Mouse (Mus musculus): ENCODE measurements around the gene Armh3. TPM values are rescaled to one million over a fixed set of nuclear protein-coding genes. Genes with fewer than 3 reads are reported as not detected.

Gene Armh3
- polyA plus RNA-seq, 1 experiment: 5.7 TPM

GRCm38 (mm10) chr19:45903861-45904260, 94.4 kb downstream of the Armh3 start:
- Histone ChIP-seq H3K4me3 (ENCODE audit: control insufficient read depth, low read depth, low read length) (no peak overlapping the region), H3K27ac (ENCODE audit: control insufficient read depth, insufficient read depth, low read depth, low read length) (no peak overlapping the region), H3K36me3 (ENCODE audit: control insufficient read depth, insufficient read depth, low read length) (no peaks in the 10 kb centered on the region), H3K27me3 (ENCODE audit: control insufficient read depth, insufficient read depth, low read length) (no peaks in the 10 kb centered on the region), H3K4me1 (ENCODE audit: control insufficient read depth, insufficient read depth, low read length) (no peaks in the 10 kb centered on the region)
- TF ChIP-seq POLR2A (IDR thresholded peaks at IDR 0.05; ENCODE audit: control insufficient read depth, low read depth, low read length) (no peak), CTCF (IDR thresholded peaks at IDR 0.05; ENCODE audit: control insufficient read depth, insufficient read depth, insufficient replicate concordance, low read depth, low read length) (no peak)

- H3K36me3 ChIP-seq (ENCODE audit: control insufficient read depth, insufficient read depth, low read length): no peaks in the 10 kb centered on the region
- H3K27me3 ChIP-seq (ENCODE audit: control insufficient read depth, insufficient read depth, low read length): no peaks in the 10 kb centered on the region
- H3K4me1 ChIP-seq (ENCODE audit: control insufficient read depth, insufficient read depth, low read length): no peaks in the 10 kb centered on the region
- H3K4me3 ChIP-seq (ENCODE audit: control insufficient read depth, low read depth, low read length): no peak overlapping the region
- no peak overlapping the region for H3K27ac ChIP-seq (ENCODE audit: control insufficient read depth, insufficient read depth, low read depth, low read length)
- TF ChIP-seq POLR2A (IDR thresholded peaks at IDR 0.05; ENCODE audit: control insufficient read depth, low read depth, low read length) (no peak), CTCF (IDR thresholded peaks at IDR 0.05; ENCODE audit: control insufficient read depth, insufficient read depth, insufficient replicate concordance, low read depth, low read length) (no peak)
Observed at GRCm38 (mm10) chr19:45902390-45903035, 95.8 kb downstream of the Armh3 start.

GRCm38 (mm10) chr19:45900836-45901235, 97.5 kb downstream of the Armh3 start:
- no peaks in the 10 kb centered on the region for H3K27me3 ChIP-seq (ENCODE audit: control insufficient read depth, insufficient read depth, low read length)
- TF ChIP-seq CTCF (IDR thresholded peaks at IDR 0.05; ENCODE audit: control insufficient read depth, insufficient read depth, insufficient replicate concordance, low read depth, low read length): no peak
- no peak for TF ChIP-seq POLR2A (IDR thresholded peaks at IDR 0.05; ENCODE audit: control insufficient read depth, low read depth, low read length)
- no peak overlapping the region for H3K27ac ChIP-seq (ENCODE audit: control insufficient read depth, insufficient read depth, low read depth, low read length)
- no peaks in the 10 kb centered on the region for H3K36me3 ChIP-seq (ENCODE audit: control insufficient read depth, insufficient read depth, low read length)
- H3K4me1 ChIP-seq (ENCODE audit: control insufficient read depth, insufficient read depth, low read length): no peaks in the 10 kb centered on the region
- no peak overlapping the region for H3K4me3 ChIP-seq (ENCODE audit: control insufficient read depth, low read depth, low read length)

GRCm38 (mm10) chr19:45895726-45896125, 102.6 kb downstream of the Armh3 start:
- TF ChIP-seq POLR2A (IDR thresholded peaks at IDR 0.05; ENCODE audit: control insufficient read depth, low read depth, low read length) (no peak), CTCF (IDR thresholded peaks at IDR 0.05; ENCODE audit: control insufficient read depth, insufficient read depth, insufficient replicate concordance, low read depth, low read length) (no peak)
- H3K4me3 ChIP-seq (ENCODE audit: control insufficient read depth, low read depth, low read length): no peak overlapping the region
- H3K36me3 ChIP-seq (ENCODE audit: control insufficient read depth, insufficient read depth, low read length): no peaks in the 10 kb centered on the region
- H3K27ac ChIP-seq (ENCODE audit: control insufficient read depth, insufficient read depth, low read depth, low read length): no peak overlapping the region
- no peaks in the 10 kb centered on the region for H3K27me3 ChIP-seq (ENCODE audit: control insufficient read depth, insufficient read depth, low read length)
- H3K4me1 ChIP-seq (ENCODE audit: control insufficient read depth, insufficient read depth, low read length): no peaks in the 10 kb centered on the region

GRCm38 (mm10) chr19:45882056-45882455, 116.2 kb downstream of the Armh3 start:
- H3K36me3 ChIP-seq (ENCODE audit: control insufficient read depth, insufficient read depth, low read length): no peaks in the 10 kb centered on the region
- no peak overlapping the region for H3K27ac ChIP-seq (ENCODE audit: control insufficient read depth, insufficient read depth, low read depth, low read length)
- TF ChIP-seq POLR2A (IDR thresholded peaks at IDR 0.05; ENCODE audit: control insufficient read depth, low read depth, low read length): no peak
- TF ChIP-seq CTCF (IDR thresholded peaks at IDR 0.05; ENCODE audit: control insufficient read depth, insufficient read depth, insufficient replicate concordance, low read depth, low read length): no peak
- H3K4me3 ChIP-seq (ENCODE audit: control insufficient read depth, low read depth, low read length): no peak overlapping the region
- H3K27me3 ChIP-seq (ENCODE audit: control insufficient read depth, insufficient read depth, low read length): no peaks in the 10 kb centered on the region
- H3K4me1 ChIP-seq (ENCODE audit: control insufficient read depth, insufficient read depth, low read length): no peaks in the 10 kb centered on the region

GRCm38 (mm10) chr19:45873320-45873719, 125.0 kb downstream of the Armh3 start:
- no peak overlapping the region for H3K4me3 ChIP-seq (ENCODE audit: control insufficient read depth, low read depth, low read length)
- H3K27ac ChIP-seq (ENCODE audit: control insufficient read depth, insufficient read depth, low read depth, low read length): no peak overlapping the region
- no peaks in the 10 kb centered on the region for H3K36me3 ChIP-seq (ENCODE audit: control insufficient read depth, insufficient read depth, low read length)
- no peaks in the 10 kb centered on the region for H3K27me3 ChIP-seq (ENCODE audit: control insufficient read depth, insufficient read depth, low read length)
- no peak for TF ChIP-seq POLR2A (IDR thresholded peaks at IDR 0.05; ENCODE audit: control insufficient read depth, low read depth, low read length)
- TF ChIP-seq CTCF (IDR thresholded peaks at IDR 0.05; ENCODE audit: control insufficient read depth, insufficient read depth, insufficient replicate concordance, low read depth, low read length): no peak
- no peaks in the 10 kb centered on the region for H3K4me1 ChIP-seq (ENCODE audit: control insufficient read depth, insufficient read depth, low read length)

GRCm38 (mm10) chr19:45855284-45855920, 142.9 kb downstream of the Armh3 start:
- TF ChIP-seq POLR2A (IDR thresholded peaks at IDR 0.05; ENCODE audit: control insufficient read depth, low read depth, low read length) (no peak), CTCF (IDR thresholded peaks at IDR 0.05; ENCODE audit: control insufficient read depth, insufficient read depth, insufficient replicate concordance, low read depth, low read length) (no peak)

More at GRCm38 (mm10) chr19:45855284-45855920, 142.9 kb downstream of the Armh3 start:
- no peaks in the 10 kb centered on the region for H3K36me3 ChIP-seq (ENCODE audit: control insufficient read depth, insufficient read depth, low read length)
- no peaks in the 10 kb centered on the region for H3K27me3 ChIP-seq (ENCODE audit: control insufficient read depth, insufficient read depth, low read length)
- no peaks in the 10 kb centered on the region for H3K4me1 ChIP-seq (ENCODE audit: control insufficient read depth, insufficient read depth, low read length)
- no peak overlapping the region for H3K27ac ChIP-seq (ENCODE audit: control insufficient read depth, insufficient read depth, low read depth, low read length)
- no peak overlapping the region for H3K4me3 ChIP-seq (ENCODE audit: control insufficient read depth, low read depth, low read length)

Measured in testis, adult 2 months (tissue).